Mouse (Mus musculus) bone marrow, adult 2 months (tissue): Measurements from ENCODE around the gene Iqcf5. TPM values are rescaled to one million over a fixed set of nuclear protein-coding genes. Genes with fewer than 3 reads are reported as not detected.

ENCODE experiments used
- H3K27ac ChIP-seq: fragments of 200-500 bp; 2 replicates; pipeline ENCODE4 v1.5.1; 2012; ENCODE audit warnings: low read depth, mild to moderate bottlenecking, control low read depth, inconsistent platforms, low read length; ENCODE audit not compliant: control insufficient read depth, poor library complexity, insufficient read depth
- H3K4me1 ChIP-seq: fragments of 200-500 bp; 2 replicates; pipeline ENCODE4 v1.6.1; 2011; ENCODE audit warnings: low read length; ENCODE audit not compliant: control insufficient read depth, insufficient read depth
- H3K4me3 ChIP-seq: fragments of 200-500 bp; replicated peaks from 2 replicates; pipeline ENCODE3; 2011; ENCODE audit warnings: mild to moderate bottlenecking, low read depth, low read length, control low read depth; ENCODE audit not compliant: control insufficient read depth
- CTCF ChIP-seq: fragments of 200-500 bp; IDR thresholded peaks from 2 replicates; pipeline ENCODE4 v1.5.1; 2011; ENCODE audit warnings: low read length, control low read depth; ENCODE audit not compliant: control insufficient read depth, insufficient read depth
- POLR2A ChIP-seq: fragments of 200-500 bp; IDR thresholded peaks from 2 replicates; pipeline ENCODE4 v1.6.1; 2011; ENCODE audit warnings: low read depth, mild to moderate bottlenecking, control low read depth, low read length, borderline replicate concordance; ENCODE audit not compliant: control insufficient read depth
- WGBS: fragments of 180-500 bp; shearing (Covaris S2); methylation state at CpG from one replicate; pipeline ENCODE4 v1.1.7; 2018; 5-methylcytosine and 5-hydroxymethylcytosine counted together
- polyA plus RNA-seq: library from polyadenylated mRNA; stranded (reverse); fragments of >200 nt; gene quantifications from 2 replicates; pipeline ENCODE4 v1.2.4, GENCODE M21; 2011; ENCODE audit warnings: low replicate concordance; ENCODE audit not compliant: missing spikeins, insufficient read depth, insufficient read length

Iqcf5 gene
- not detected in 2 replicates for polyA plus RNA-seq

- no peak within 1 kb of the TSS for H3K27ac ChIP-seq
- TF ChIP-seq POLR2A, result no peak
- no peak for TF ChIP-seq CTCF
- WGBS, result 79% methylated on average over 4 of the region's 4 CpGs
- no peaks in the 10 kb centered on the region for H3K4me1 ChIP-seq
- H3K4me3 ChIP-seq, result no peak within 1 kb of the TSS
Measured at GRCm38 (mm10) chr9:106514273-106514672, at the start of gene Iqcf5. Gene Iqcf5 (plus strand): TSS chr9:106514573.

GRCm38 (mm10) chr9:106464751-106465541 lies 49.4 kb upstream of the Iqcf5 start:
- no peak overlapping the region for H3K4me3 ChIP-seq
- H3K4me1 ChIP-seq, result no peaks in the 10 kb centered on the region
- no peak for TF ChIP-seq CTCF
- TF ChIP-seq POLR2A, result no peak
- WGBS, result 2% methylated on average over 99 of the region's 99 CpGs
- H3K27ac ChIP-seq, result no peak overlapping the region

GRCm38 (mm10) chr9:106465571-106466200 lies 48.7 kb upstream of the Iqcf5 start, which contains the start of gene Gpr62:
Gene Gpr62 (minus strand): TSS chr9:106465938.
- Histone ChIP-seq H3K4me3 (no peak within 1 kb of the TSS), H3K4me1 (no peaks in the 10 kb centered on the region), H3K27ac (no peak within 1 kb of the TSS)
- 28% methylated on average over 26 of the region's 26 CpGs for WGBS
- TF ChIP-seq CTCF, result no peak
- no peak for TF ChIP-seq POLR2A

GRCm38 (mm10) chr9:106466721-106467120 lies 47.7 kb upstream of the Iqcf5 start:
- H3K4me3 ChIP-seq, result no peak overlapping the region
- TF ChIP-seq POLR2A, result no peak
- TF ChIP-seq CTCF, result no peak
- 77% methylated on average over 6 of the region's 6 CpGs for WGBS
- no peaks in the 10 kb centered on the region for H3K4me1 ChIP-seq
- no peak overlapping the region for H3K27ac ChIP-seq

GRCm38 (mm10) chr9:106467746-106468145 lies 46.6 kb upstream of the Iqcf5 start:
- Histone ChIP-seq H3K4me3 (no peak overlapping the region), H3K4me1 (no peaks in the 10 kb centered on the region), H3K27ac (no peak overlapping the region)
- 80% methylated on average over 7 of the region's 7 CpGs for WGBS
- TF ChIP-seq CTCF (no peak), POLR2A (no peak)

GRCm38 (mm10) chr9:106469317-106469716 lies 45.1 kb upstream of the Iqcf5 start:
- H3K4me3 ChIP-seq, result no peak overlapping the region
- TF ChIP-seq POLR2A (no peak), CTCF (no peak)
- 34% methylated on average over 6 of the region's 6 CpGs for WGBS
- H3K4me1 ChIP-seq, result no peaks in the 10 kb centered on the region
- no peak overlapping the region for H3K27ac ChIP-seq

GRCm38 (mm10) chr9:106469776-106470175 lies 44.6 kb upstream of the Iqcf5 start:
- 30% methylated on average over 9 of the region's 9 CpGs for WGBS
- Histone ChIP-seq H3K27ac (no peak overlapping the region), H3K4me3 (no peak overlapping the region), H3K4me1 (no peaks in the 10 kb centered on the region)
- TF ChIP-seq POLR2A, result no peak
- TF ChIP-seq CTCF, result no peak

GRCm38 (mm10) chr9:106470991-106471750 lies 43.2 kb upstream of the Iqcf5 start:
- H3K4me1 ChIP-seq, result no peaks in the 10 kb centered on the region

More at GRCm38 (mm10) chr9:106470991-106471750, 43.2 kb upstream of the Iqcf5 start:
- H3K27ac ChIP-seq, result no peak overlapping the region
- WGBS, result 84% methylated on average over 14 of the region's 14 CpGs
- TF ChIP-seq CTCF (no peak), POLR2A (no peak)
- no peak overlapping the region for H3K4me3 ChIP-seq
